Mouse (Mus musculus) kidney, postnatal 0 days (tissue): ENCODE data around the gene Cavin3. TPM values are rescaled to one million over a fixed set of nuclear protein-coding genes. Genes with fewer than 3 reads are reported as not detected.
"Not testable (repeated sequence)": the region's sequence is repeated elsewhere in the genome, so short reads cannot be mapped to it uniquely, and the experiment has no call there.

ENCODE experiments used
- ATAC-seq: fragments of 200-750 bp; cut with Nextera tagmentation; replicated peaks from 2 replicates; pipeline ENCODE4 v1.8.0; 2017; ENCODE audit warnings: low read depth, moderate number of reproducible peaks, moderate TSS enrichment, moderate library complexity; ENCODE audit not compliant: low FRiP score
- DNase-seq: peaks from one replicate; pipeline ENCODE4 v3.0.0-alpha.2; 2016; ENCODE audit warnings: low spot score
- H3K27ac ChIP-seq: fragments of 300-500 bp; sonication (generic); 2 replicates; pipeline ENCODE4 v1.5.1; 2014; ENCODE audit warnings: mild to moderate bottlenecking
- H3K27me3 ChIP-seq: fragments of 300-500 bp; sonication (generic); 2 replicates; pipeline ENCODE4 v1.6.1; 2014; ENCODE audit warnings: low read length, mixed read lengths; ENCODE audit not compliant: insufficient read depth
- H3K36me3 ChIP-seq: fragments of 300-500 bp; sonication (generic); 2 replicates; pipeline ENCODE4 v1.6.1; 2014; ENCODE audit warnings: low read length, mixed read lengths; ENCODE audit not compliant: insufficient read depth
- H3K4me1 ChIP-seq: fragments of 300-500 bp; sonication (generic); replicated peaks from 2 replicates; pipeline ENCODE4 v1.6.1; 2014; ENCODE audit warnings: antibody characterized with exemption, low read length, mixed read lengths; ENCODE audit not compliant: insufficient read depth
- H3K4me2 ChIP-seq: fragments of 300-500 bp; sonication (generic); 2 replicates; pipeline ENCODE4 v1.6.1; 2014; ENCODE audit warnings: mild to moderate bottlenecking, low read length, moderate library complexity, mixed read lengths
- H3K4me3 ChIP-seq: fragments of 300-500 bp; sonication (generic); replicated peaks from 2 replicates; pipeline ENCODE4 v1.5.1; 2014; ENCODE audit warnings: low read depth, low read length
- H3K9ac ChIP-seq: fragments of 300-500 bp; sonication (generic); 2 replicates; pipeline ENCODE4 v1.6.1; 2014; ENCODE audit warnings: low read depth, low read length
- H3K9me3 ChIP-seq: fragments of 300-500 bp; sonication (generic); replicated peaks from 2 replicates; pipeline ENCODE4 v1.6.1; 2016; ENCODE audit warnings: low read length, inconsistent platforms, mixed read lengths
- CTCF ChIP-seq: IDR thresholded peaks from 2 replicates; pipeline ENCODE4 v1.5.1; 2016; ENCODE audit warnings: antibody characterized with exemption, low read depth, mild to moderate bottlenecking, moderate library complexity
- WGBS: fragments of 180-500 bp; shearing (Covaris S2); extraction: QIAGEN DNeasy Blood & Tissue Kit; methylation state at CpG from one replicate; pipeline ENCODE4 v1.1.7; 2014; 5-methylcytosine and 5-hydroxymethylcytosine counted together
- polyA plus RNA-seq: library from polyadenylated mRNA; unstranded; fragments of >200 nt; fragmentation: Nextera tagmentation; extraction: Ambion mirVana; gene quantifications from 2 replicates; pipeline ENCODE4 v1.2.1, GENCODE M21; 2015

Cavin3 gene
- polyA plus RNA-seq, 1 experiment from 2014 or later, result 75.8 TPM

- TF ChIP-seq CTCF, result no peak
- Histone ChIP-seq H3K27me3 (no peaks in the 10 kb centered on the region), H3K4me3 (no peak overlapping the region), H3K9me3 (no peaks in the 10 kb centered on the region), H3K27ac (no peak overlapping the region), H3K4me1 (no peaks in the 10 kb centered on the region), H3K4me2 (no peak overlapping the region), H3K9ac (no peak overlapping the region), H3K36me3 (no peaks in the 10 kb centered on the region)
- ATAC-seq (no peak), DNase-seq (no peak)
These were observed 23.6 kb downstream of the Cavin3 start for GRCm38 (mm10) chr7:105458546-105458945.

- not testable (repeated sequence) for H3K36me3 ChIP-seq, H3K4me2 ChIP-seq, ATAC-seq, H3K4me3 ChIP-seq, DNase-seq, H3K9ac ChIP-seq, H3K4me1 ChIP-seq, H3K27ac ChIP-seq, H3K27me3 ChIP-seq, H3K9me3 ChIP-seq
- 91% methylated on average over 4 of the region's 4 CpGs for WGBS
These were observed 28.8 kb downstream of the Cavin3 start for GRCm38 (mm10) chr7:105453345-105453744.

DNA sequence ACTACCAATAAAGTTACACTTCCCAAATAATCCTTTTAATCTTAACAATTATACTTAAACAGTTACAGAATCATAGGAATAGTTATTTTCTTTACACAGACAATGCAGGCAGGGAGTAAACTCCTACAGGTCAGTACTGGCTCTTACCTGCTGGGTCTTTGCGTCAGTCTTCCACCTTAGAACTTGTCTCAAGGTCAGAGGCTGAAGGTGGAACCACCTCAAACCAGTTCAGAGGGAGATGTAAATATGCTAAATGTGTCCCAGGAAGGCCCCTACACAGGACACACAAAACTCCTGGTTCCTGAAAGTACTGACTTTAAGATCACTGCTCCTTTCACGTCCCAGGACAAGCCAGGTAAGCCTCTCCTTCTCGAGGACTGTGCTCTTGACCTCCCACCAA is 37.0 kb downstream of the Cavin3 start:
- no peak for DNase-seq
- no peak; the same call in 1 of the 2 replicates for ATAC-seq
- Histone ChIP-seq H3K9me3 (no peaks in the 10 kb centered on the region), H3K4me2 (no peak overlapping the region), H3K27me3 (no peaks in the 10 kb centered on the region), H3K4me1 (no peaks in the 10 kb centered on the region), H3K4me3 (no peak overlapping the region), H3K36me3 (no peaks in the 10 kb centered on the region), H3K9ac (no peak overlapping the region), H3K27ac (no peak overlapping the region)
- WGBS, result 63% methylated on average over 3 of the region's 3 CpGs
- TF ChIP-seq CTCF, result no peak

GRCm38 (mm10) chr7:105441426-105441825 is 40.7 kb downstream of the Cavin3 start:
- Histone ChIP-seq H3K27me3 (no peaks in the 10 kb centered on the region), H3K4me3 (no peak overlapping the region), H3K4me1 (no peaks in the 10 kb centered on the region), H3K9me3 (no peaks in the 10 kb centered on the region), H3K36me3 (no peaks in the 10 kb centered on the region), H3K4me2 (no peak overlapping the region), H3K9ac (no peak overlapping the region), H3K27ac (no peak overlapping the region)
- ATAC-seq (no peak), DNase-seq (no peak)
- TF ChIP-seq CTCF, result no peak
- 49% methylated on average over 4 of the region's 4 CpGs for WGBS

- no peak for TF ChIP-seq CTCF
- Histone ChIP-seq H3K27ac (no peak overlapping the region), H3K27me3 (no peaks in the 10 kb centered on the region), H3K9me3 (no peaks in the 10 kb centered on the region), H3K36me3 (no peaks in the 10 kb centered on the region), H3K4me1 (no peaks in the 10 kb centered on the region), H3K4me3 (no peak overlapping the region), H3K9ac (no peak overlapping the region), H3K4me2 (no peak overlapping the region)
- no peak for ATAC-seq
- DNase-seq, result no peak
- WGBS, result 66% methylated on average over 7 of the region's 7 CpGs
These were observed 43.9 kb downstream of the Cavin3 start for GRCm38 (mm10) chr7:105437979-105438772.

DNA sequence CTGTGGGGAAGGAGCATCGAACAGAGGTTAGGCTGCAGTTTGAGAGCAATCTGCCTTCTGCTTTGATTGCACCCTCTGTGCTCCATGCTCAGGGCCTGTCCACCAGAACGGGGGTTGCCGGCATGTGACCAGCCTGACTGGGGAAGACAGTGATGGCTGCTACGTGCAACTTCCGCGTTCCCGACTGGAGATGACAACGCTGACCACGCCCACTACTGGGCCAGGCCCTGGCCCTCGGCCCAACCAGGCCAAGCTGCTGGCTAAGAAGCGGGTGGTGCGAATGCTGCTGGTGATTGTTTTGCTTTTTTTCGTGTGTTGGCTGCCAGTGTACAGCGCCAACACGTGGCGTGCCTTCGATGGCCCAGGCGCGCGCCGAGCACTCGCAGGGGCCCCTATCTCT is 47.3 kb downstream of the Cavin3 start:
- WGBS, result 86% methylated on average over 22 of the region's 22 CpGs
- H3K9me3 ChIP-seq, result no peaks in the 10 kb centered on the region
- H3K4me2 ChIP-seq, result no peak overlapping the region
- no peaks in the 10 kb centered on the region for H3K4me1 ChIP-seq
- no peak overlapping the region for H3K9ac ChIP-seq
- H3K27ac ChIP-seq, result no peak overlapping the region
- no peak for DNase-seq
- H3K27me3 ChIP-seq, result no peaks in the 10 kb centered on the region
- no peak for TF ChIP-seq CTCF
- no peak for ATAC-seq
- H3K36me3 ChIP-seq, result no peaks in the 10 kb centered on the region
- no peak overlapping the region for H3K4me3 ChIP-seq

GRCm38 (mm10) chr7:105433859-105434258 is 48.2 kb downstream of the Cavin3 start:
- 85% methylated on average over 17 of the region's 17 CpGs for WGBS
- no peak overlapping the region for H3K4me3 ChIP-seq
- no peak for TF ChIP-seq CTCF
- no peaks in the 10 kb centered on the region for H3K4me1 ChIP-seq
- H3K27ac ChIP-seq, result no peak overlapping the region
- ATAC-seq (no peak), DNase-seq (no peak)
- no peaks in the 10 kb centered on the region for H3K9me3 ChIP-seq
- H3K4me2 ChIP-seq, result no peak overlapping the region
- no peak overlapping the region for H3K9ac ChIP-seq
- H3K27me3 ChIP-seq, result no peaks in the 10 kb centered on the region
- no peaks in the 10 kb centered on the region for H3K36me3 ChIP-seq
